Mouse (Mus musculus) embryonic facial prominence, embryonic 10.5 days (tissue): ENCODE results near the gene Fmnl3. TPM values are rescaled to one million over a fixed set of nuclear protein-coding genes. Genes with fewer than 3 reads are reported as not detected.

ENCODE experiments used
- DNase-seq: peaks from one replicate; pipeline ENCODE4 v3.0.0-alpha.2; 2017; ENCODE audit warnings: low spot score
- H3K27ac ChIP-seq: fragments of 300-500 bp; sonication (generic); replicated peaks from 2 replicates; pipeline ENCODE4 v1.5.1; 2016; ENCODE audit warnings: mild to moderate bottlenecking
- H3K27me3 ChIP-seq: fragments of 300-500 bp; sonication (generic); replicated peaks from 2 replicates; pipeline ENCODE4 v1.6.1; 2016; ENCODE audit warnings: low read depth, mild to moderate bottlenecking; ENCODE audit not compliant: poor library complexity, severe bottlenecking
- H3K36me3 ChIP-seq: fragments of 300-500 bp; sonication (generic); replicated peaks from 2 replicates; pipeline ENCODE4 v1.6.1; 2016; ENCODE audit warnings: mild to moderate bottlenecking, moderate library complexity
- H3K4me1 ChIP-seq: fragments of 300-500 bp; sonication (generic); 2 replicates; pipeline ENCODE4 v1.6.1; 2016
- H3K4me3 ChIP-seq: fragments of 300-500 bp; sonication (generic); 2 replicates; pipeline ENCODE4 v1.5.1; 2016; ENCODE audit warnings: mild to moderate bottlenecking, moderate library complexity
- H3K9me3 ChIP-seq: fragments of 300-500 bp; sonication (generic); 2 replicates; pipeline ENCODE4 v1.6.1; 2016; ENCODE audit warnings: mild to moderate bottlenecking
- WGBS: fragments of 180-500 bp; shearing (Covaris S2); methylation state at CpG from one replicate; pipeline ENCODE4 v1.1.7; 2016; 5-methylcytosine and 5-hydroxymethylcytosine counted together
- polyA plus RNA-seq: library from polyadenylated mRNA; unstranded; fragments of >200 nt; fragmentation: Nextera tagmentation; extraction: Ambion mirVana; gene quantifications from 2 replicates; pipeline ENCODE4 v1.2.1, GENCODE M21; 2016

The Fmnl3 gene
- polyA plus RNA-seq, 1 experiment from 2014 or later = 25.6 TPM

DNA sequence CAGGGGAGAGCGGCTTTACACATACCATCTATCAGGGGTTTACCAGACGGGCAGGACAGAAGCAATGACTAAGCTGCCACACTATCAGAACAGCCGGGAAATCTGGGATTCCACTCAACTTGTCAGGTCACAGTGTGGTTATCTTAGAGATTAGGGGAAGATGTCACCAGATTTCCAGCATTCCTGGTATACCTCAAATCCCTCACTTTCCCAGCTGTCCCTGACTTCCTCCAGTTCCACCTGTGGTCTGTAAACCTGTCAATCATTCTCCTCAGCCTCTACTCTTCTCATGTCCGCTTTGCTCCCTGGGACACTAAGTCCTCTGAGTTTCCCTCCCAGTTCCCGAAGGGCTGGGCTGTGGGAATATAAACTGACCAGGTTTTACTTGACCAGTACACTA is 18.0 kb downstream of the Fmnl3 start:
- Histone ChIP-seq H3K9me3 (no peaks in the 10 kb centered on the region), H3K27ac (no peak overlapping the region), H3K4me3 (no peak overlapping the region), H3K36me3 (peaks cover 6% of the 10 kb centered on the region; the same call in 1 of the 2 replicates), H3K27me3 (no peaks in the 10 kb centered on the region), H3K4me1 (peaks cover 48% of the 10 kb centered on the region)
- DNase-seq = no peak
- WGBS = 78% methylated on average over 5 of the region's 5 CpGs

GRCm38 (mm10) chr15:99351610-99352009 is 18.7 kb downstream of the Fmnl3 start:
- DNase-seq = no peak
- 83% methylated on average over 6 of the region's 6 CpGs for WGBS

GRCm38 (mm10) chr15:99344961-99345360 is 25.3 kb downstream of the Fmnl3 start:
- Histone ChIP-seq H3K4me1 (peaks cover 69% of the 10 kb centered on the region), H3K27ac (peak overlapping the region; percentile 84), H3K36me3 (peaks cover 7% of the 10 kb centered on the region; the same call in 1 of the 2 replicates), H3K9me3 (no peaks in the 10 kb centered on the region), H3K27me3 (no peaks in the 10 kb centered on the region), H3K4me3 (no peak overlapping the region)
- no peak for DNase-seq
- 73% methylated on average over 4 of the region's 4 CpGs for WGBS

More at GRCm38 (mm10) chr15:99351610-99352009, 18.7 kb downstream of the Fmnl3 start:
- Histone ChIP-seq H3K27ac (no peak overlapping the region), H3K27me3 (no peaks in the 10 kb centered on the region), H3K36me3 (peaks cover 3% of the 10 kb centered on the region; the same call in 1 of the 2 replicates), H3K4me1 (peaks cover 48% of the 10 kb centered on the region), H3K9me3 (no peaks in the 10 kb centered on the region), H3K4me3 (no peak overlapping the region)

DNA sequence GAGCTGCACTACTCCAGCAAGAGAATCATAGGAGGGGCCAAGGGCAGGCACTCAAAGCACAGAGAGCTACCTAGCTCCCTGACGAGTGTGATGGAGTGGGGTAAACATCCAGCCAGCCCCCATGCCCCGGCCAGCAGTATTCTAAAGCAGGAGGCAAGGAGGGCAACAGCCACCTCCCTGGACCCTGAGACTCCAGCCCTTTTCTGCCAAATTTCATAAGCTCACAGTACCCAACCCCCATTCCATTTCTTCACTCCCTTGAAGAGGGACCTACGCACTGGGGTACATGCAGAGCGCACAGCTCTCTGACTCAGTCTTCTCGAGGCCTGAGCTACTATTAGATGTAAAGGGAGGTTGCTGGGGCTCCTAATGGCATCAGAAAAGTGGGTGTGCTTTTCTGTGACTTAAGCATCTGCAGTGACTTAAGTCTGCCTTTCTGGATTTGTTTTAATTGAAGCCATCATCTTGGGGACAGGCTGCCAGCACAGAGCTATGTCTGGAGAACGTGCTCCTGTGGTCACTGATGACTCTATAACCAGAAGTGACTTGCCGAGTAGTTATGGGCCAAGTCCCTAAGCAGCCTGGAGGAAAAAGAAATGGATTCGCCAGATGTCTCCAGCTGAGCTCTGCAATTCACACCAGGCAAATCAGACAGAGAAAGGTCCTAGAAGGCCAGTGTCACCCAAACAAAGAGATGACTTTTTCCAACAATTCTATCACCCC is 26.0 kb downstream of the Fmnl3 start:
- Histone ChIP-seq H3K4me1 (peaks cover 71% of the 10 kb centered on the region), H3K9me3 (no peaks in the 10 kb centered on the region), H3K27ac (peak overlapping the region; percentile 84), H3K4me3 (no peak overlapping the region), H3K27me3 (no peaks in the 10 kb centered on the region), H3K36me3 (peaks cover 7% of the 10 kb centered on the region; the same call in 1 of the 2 replicates)
- 58% methylated on average over 8 of the region's 8 CpGs for WGBS
- no peak for DNase-seq

GRCm38 (mm10) chr15:99343414-99344147 is 26.7 kb downstream of the Fmnl3 start:
- peak overlapping the region; percentile 84 for H3K27ac ChIP-seq
- peaks cover 78% of the 10 kb centered on the region for H3K4me1 ChIP-seq
- 0 out of 2 replicates have a peak, but pooled peaks cover 4% of the 10 kb centered on the region for H3K36me3 ChIP-seq
- no peak overlapping the region for H3K4me3 ChIP-seq
- peak; percentile 57 for DNase-seq
- H3K27me3 ChIP-seq = no peaks in the 10 kb centered on the region
- 54% methylated on average over 5 of the region's 5 CpGs for WGBS
- H3K9me3 ChIP-seq = no peaks in the 10 kb centered on the region

DNA sequence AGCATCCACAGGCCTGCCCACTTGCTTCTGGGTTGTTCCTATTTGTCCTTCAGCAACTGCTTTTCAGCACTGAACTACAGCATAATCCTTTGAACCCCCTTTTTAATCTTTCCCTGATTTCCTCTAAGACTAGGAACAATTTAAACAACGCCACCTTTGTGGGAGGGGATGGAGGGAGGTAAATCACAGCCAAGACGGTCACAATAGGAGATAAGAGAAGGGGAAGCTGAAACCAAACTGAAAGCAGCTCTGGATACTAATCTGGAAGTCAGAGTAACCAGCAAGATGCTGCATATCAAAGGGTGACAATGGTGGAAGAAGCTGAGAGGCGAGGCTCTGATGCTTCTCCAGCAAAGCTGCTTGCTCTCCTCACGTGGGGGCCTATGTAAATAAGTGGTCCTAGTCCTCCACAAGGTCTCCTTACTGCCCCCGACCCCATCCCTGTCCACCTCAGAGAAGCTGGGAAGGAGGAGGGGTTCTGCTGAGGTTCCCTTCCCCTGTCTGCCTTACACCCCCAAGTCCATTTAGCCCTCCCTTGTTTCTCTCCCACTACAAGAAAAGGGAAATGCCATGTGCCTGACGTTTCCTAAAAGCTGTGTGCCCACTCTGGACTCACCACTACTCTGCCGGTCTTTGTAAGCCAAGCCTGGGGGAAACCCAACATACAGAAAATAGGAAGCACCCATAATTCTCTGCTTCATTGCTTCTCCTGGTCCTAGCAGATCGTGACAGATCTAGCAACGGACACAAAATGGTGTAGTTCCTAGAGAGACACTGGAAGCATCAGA is 27.9 kb downstream of the Fmnl3 start:
- H3K27ac ChIP-seq = peak overlapping the region; percentile 84
- H3K4me3 ChIP-seq = no peak overlapping the region
- WGBS = 66% methylated on average over 9 of the region's 9 CpGs
- H3K27me3 ChIP-seq = no peaks in the 10 kb centered on the region
- no peaks in the 10 kb centered on the region for H3K9me3 ChIP-seq
- peaks cover 10% of the 10 kb centered on the region; the same call in 1 of the 2 replicates for H3K36me3 ChIP-seq
- DNase-seq = no peak
- H3K4me1 ChIP-seq = peaks cover 78% of the 10 kb centered on the region

- no peaks in the 10 kb centered on the region for H3K27me3 ChIP-seq
- peaks cover 10% of the 10 kb centered on the region; the same call in 1 of the 2 replicates for H3K36me3 ChIP-seq
- H3K4me3 ChIP-seq = no peak overlapping the region
- peak overlapping the region; percentile 84; the same call in 1 of the 2 replicates for H3K27ac ChIP-seq
- 87% methylated on average over 3 of the region's 3 CpGs for WGBS
- DNase-seq = no peak
- H3K4me1 ChIP-seq = peaks cover 85% of the 10 kb centered on the region
- H3K9me3 ChIP-seq = no peaks in the 10 kb centered on the region
Observed at GRCm38 (mm10) chr15:99341102-99341501, 29.2 kb downstream of the Fmnl3 start.

DNA sequence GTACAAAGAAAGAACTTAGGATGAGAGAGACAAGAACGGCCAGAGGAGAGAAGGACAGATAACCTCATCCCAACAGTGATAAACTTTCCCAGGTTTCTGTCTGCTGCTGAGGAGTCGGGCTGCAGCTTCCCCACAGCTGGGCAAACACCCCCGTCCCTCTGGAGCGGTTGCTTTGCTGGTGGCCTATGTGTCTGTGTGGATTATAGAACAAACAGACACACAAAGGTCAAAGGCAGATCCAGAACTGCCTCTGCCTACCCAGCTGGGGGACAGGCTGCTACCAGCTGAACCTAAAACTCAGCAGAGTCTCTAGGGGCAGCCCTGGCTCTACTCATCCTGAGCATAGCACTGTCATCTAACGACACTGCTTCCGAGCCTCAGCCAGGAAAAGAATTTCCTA is 30.6 kb downstream of the Fmnl3 start:
- H3K36me3 ChIP-seq = peaks cover 18% of the 10 kb centered on the region
- peak overlapping the region; percentile 60 for H3K27ac ChIP-seq
- peaks cover 91% of the 10 kb centered on the region for H3K4me1 ChIP-seq
- no peaks in the 10 kb centered on the region for H3K9me3 ChIP-seq
- 47% methylated on average over 6 of the region's 6 CpGs for WGBS
- H3K27me3 ChIP-seq = no peaks in the 10 kb centered on the region
- no peak overlapping the region for H3K4me3 ChIP-seq
- no peak for DNase-seq

- WGBS = 73% methylated on average over 2 of the region's 2 CpGs
- H3K36me3 ChIP-seq = peaks cover 21% of the 10 kb centered on the region
- peaks cover 91% of the 10 kb centered on the region for H3K4me1 ChIP-seq
- H3K4me3 ChIP-seq = no peak overlapping the region
- no peaks in the 10 kb centered on the region for H3K9me3 ChIP-seq
- DNase-seq = no peak
- peak overlapping the region; percentile 60; the same call in 1 of the 2 replicates for H3K27ac ChIP-seq
- H3K27me3 ChIP-seq = no peaks in the 10 kb centered on the region
Observed at GRCm38 (mm10) chr15:99338916-99339315, 31.4 kb downstream of the Fmnl3 start.

- no peaks in the 10 kb centered on the region for H3K9me3 ChIP-seq
- WGBS = 82% methylated on average over 8 of the region's 8 CpGs
- H3K4me3 ChIP-seq = no peak overlapping the region
- H3K36me3 ChIP-seq = peaks cover 29% of the 10 kb centered on the region
- peaks cover 92% of the 10 kb centered on the region for H3K4me1 ChIP-seq
- H3K27ac ChIP-seq = peak overlapping the region; percentile 26
- no peaks in the 10 kb centered on the region for H3K27me3 ChIP-seq
- DNase-seq = no peak
Observed at GRCm38 (mm10) chr15:99335801-99336320, 34.4 kb downstream of the Fmnl3 start.

DNA sequence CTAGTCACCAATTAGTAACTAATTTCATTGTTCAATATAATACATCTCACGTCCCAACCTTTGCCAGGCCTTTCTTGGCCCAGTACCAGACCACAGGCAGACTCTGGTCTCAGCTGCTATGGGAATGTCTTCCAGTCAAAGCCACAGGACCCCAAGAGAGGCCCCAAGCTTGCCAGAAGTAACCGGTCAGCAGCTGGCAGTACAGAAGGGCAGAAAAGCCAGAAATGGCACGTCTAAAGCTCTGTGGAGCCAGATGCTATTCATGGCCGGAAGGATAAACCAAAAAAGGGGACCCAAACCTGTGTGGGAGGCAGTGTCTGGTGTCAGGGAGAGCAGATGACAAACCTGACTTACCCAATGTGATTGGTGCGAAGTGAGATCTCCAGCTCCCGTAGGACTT is 35.8 kb downstream of the Fmnl3 start:
- H3K27me3 ChIP-seq = no peaks in the 10 kb centered on the region
- no peak overlapping the region for H3K4me3 ChIP-seq
- WGBS = 84% methylated on average over 6 of the region's 6 CpGs
- H3K4me1 ChIP-seq = peaks cover 90% of the 10 kb centered on the region
- H3K9me3 ChIP-seq = no peaks in the 10 kb centered on the region
- H3K27ac ChIP-seq = peak overlapping the region; percentile 94
- H3K36me3 ChIP-seq = peaks cover 39% of the 10 kb centered on the region
- DNase-seq = no peak

DNA sequence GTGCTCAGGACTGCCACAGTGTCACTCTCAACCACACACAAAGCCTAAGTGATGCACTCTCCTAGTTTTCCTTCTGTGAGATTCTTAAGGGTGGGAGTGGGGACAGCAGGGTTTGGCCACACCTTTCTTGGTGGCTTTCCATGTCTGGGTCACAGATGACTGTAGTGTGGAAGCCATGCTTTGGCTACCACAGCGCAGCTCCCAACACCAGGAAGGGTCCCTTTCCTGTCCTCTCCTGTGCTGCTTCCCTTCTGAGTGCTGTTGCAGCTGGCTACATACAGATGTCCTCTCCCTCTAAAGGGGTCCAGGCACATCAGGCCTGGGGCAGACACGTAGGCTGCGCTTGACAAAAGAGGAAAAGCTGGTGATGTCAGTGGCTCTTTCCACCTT is 36.6 kb downstream of the Fmnl3 start:
- Histone ChIP-seq H3K27me3 (no peaks in the 10 kb centered on the region), H3K27ac (peak overlapping the region; percentile 94), H3K36me3 (peaks cover 47% of the 10 kb centered on the region), H3K4me3 (peak overlapping the region; percentile 36), H3K4me1 (peaks cover 90% of the 10 kb centered on the region), H3K9me3 (no peaks in the 10 kb centered on the region)
- 74% methylated on average over 3 of the region's 3 CpGs for whole genome bisulfite sequencing
- DNase-seq = no peak
